Mouse (Mus musculus) lung, embryonic 14.5 days (tissue): Measurements from ENCODE around the gene Cfap70. TPM values are rescaled to one million over a fixed set of nuclear protein-coding genes. Genes with fewer than 3 reads are reported as not detected.

Experiments
- ATAC-seq: fragments of 200-750 bp; cut with Nextera tagmentation; 2 replicates; pipeline ENCODE4 v1.8.0; 2017; ENCODE audit warnings: mild to moderate bottlenecking, moderate TSS enrichment, moderate library complexity; ENCODE audit not compliant: insufficient read depth
- DNase-seq: peaks from one replicate; pipeline ENCODE4 v3.0.0-alpha.2; 2015
- H3K27ac ChIP-seq: fragments of 300-500 bp; sonication (generic); 2 replicates; pipeline ENCODE4 v1.5.1; 2014; ENCODE audit warnings: low read depth, mild to moderate bottlenecking, moderate library complexity
- H3K27me3 ChIP-seq: fragments of 300-500 bp; sonication (generic); 2 replicates; pipeline ENCODE4 v1.6.1; 2014; ENCODE audit warnings: low read length, control low read depth; ENCODE audit not compliant: insufficient read depth
- H3K36me3 ChIP-seq: fragments of 300-500 bp; sonication (generic); 2 replicates; pipeline ENCODE4 v1.6.1; 2014; ENCODE audit warnings: control low read depth; ENCODE audit not compliant: insufficient read depth
- H3K4me1 ChIP-seq: fragments of 300-500 bp; sonication (generic); 2 replicates; pipeline ENCODE4 v1.6.1; 2014; ENCODE audit warnings: antibody characterized with exemption, control low read depth; ENCODE audit not compliant: insufficient read depth
- H3K4me2 ChIP-seq: fragments of 300-500 bp; sonication (generic); 2 replicates; pipeline ENCODE4 v1.6.1; 2014; ENCODE audit warnings: mild to moderate bottlenecking
- H3K4me3 ChIP-seq: fragments of 300-500 bp; sonication (generic); 2 replicates; pipeline ENCODE4 v1.5.1; 2014; ENCODE audit warnings: low read depth, low read length
- H3K9ac ChIP-seq: fragments of 300-500 bp; sonication (generic); 2 replicates; pipeline ENCODE4 v1.6.1; 2014
- H3K9me3 ChIP-seq: fragments of 300-500 bp; sonication (generic); 2 replicates; pipeline ENCODE4 v1.6.1; 2016; ENCODE audit warnings: low read depth, low read length, control low read depth
- CTCF ChIP-seq: IDR thresholded peaks from 2 replicates; pipeline ENCODE4 v1.5.1; 2016; ENCODE audit warnings: antibody characterized with exemption, low read depth
- WGBS: fragments of 180-500 bp; shearing (Covaris S2); extraction: QIAGEN DNeasy Blood & Tissue Kit; methylation state at CpG from one replicate; pipeline ENCODE4 v1.1.7; 2014; 5-methylcytosine and 5-hydroxymethylcytosine counted together
- polyA plus RNA-seq: library from polyadenylated mRNA; unstranded; fragments of >200 nt; fragmentation: Nextera tagmentation; extraction: Ambion mirVana; gene quantifications from 2 replicates; pipeline ENCODE4 v1.2.1, GENCODE M21; 2014

Cfap70 gene
- polyA plus RNA-seq, 1 experiment from 2014 or later, result 0.82 TPM

DNA sequence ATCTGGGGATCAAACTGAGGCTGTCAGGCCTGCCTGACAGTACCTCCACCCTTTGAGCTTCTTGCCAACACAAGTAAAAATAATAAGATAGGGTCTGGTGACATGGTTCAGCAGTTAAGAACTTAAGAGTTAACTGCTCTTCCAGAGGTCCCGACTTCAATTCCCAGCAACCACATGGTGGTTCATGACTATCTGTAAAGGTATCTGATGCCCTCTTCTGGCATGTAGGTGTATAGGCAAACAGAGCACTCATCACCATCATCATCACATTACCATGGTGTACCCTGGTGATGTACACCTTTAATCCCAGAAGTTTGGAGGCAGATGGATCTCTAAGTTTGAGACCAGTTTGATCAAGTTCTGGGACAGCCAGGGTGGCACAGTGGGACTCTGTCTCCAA is 23.4 kb downstream of the Cfap70 start:
- Histone ChIP-seq H3K4me2 (no peak overlapping the region), H3K9ac (no peak overlapping the region), H3K4me1 (no peaks in the 10 kb centered on the region), H3K36me3 (no peaks in the 10 kb centered on the region), H3K27me3 (no peaks in the 10 kb centered on the region), H3K9me3 (no peaks in the 10 kb centered on the region), H3K4me3 (no peak overlapping the region), H3K27ac (no peak overlapping the region)
- DNase-seq (no peak), ATAC-seq (no peak)
- TF ChIP-seq CTCF, result no peak
- WGBS, result 26% methylated on average over 1 of the region's 1 CpGs

DNA sequence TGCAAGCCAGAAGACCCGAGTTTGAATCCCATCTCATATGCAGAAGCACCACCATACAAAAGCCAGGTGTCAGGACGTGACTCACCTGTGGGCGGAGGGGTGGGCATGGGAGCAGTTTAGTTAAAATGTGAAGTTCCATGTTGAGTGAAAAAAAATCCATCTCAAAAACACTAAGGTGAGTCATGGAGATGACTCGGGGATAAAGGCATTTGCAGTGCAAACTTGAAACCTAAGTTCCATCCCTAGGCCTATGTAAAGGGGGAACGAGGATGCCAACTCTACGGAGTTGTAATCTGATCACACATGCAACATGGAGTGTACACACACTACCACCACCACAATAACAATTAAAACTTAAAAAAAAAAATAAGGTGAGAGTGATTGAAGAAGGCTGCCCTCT is 29.0 kb downstream of the Cfap70 start:
- TF ChIP-seq CTCF, result no peak
- 87% methylated on average over 6 of the region's 6 CpGs for WGBS
- H3K9me3 ChIP-seq, result no peaks in the 10 kb centered on the region
- no peak overlapping the region for H3K9ac ChIP-seq
- no peak overlapping the region for H3K4me2 ChIP-seq
- no peaks in the 10 kb centered on the region for H3K4me1 ChIP-seq
- no peaks in the 10 kb centered on the region for H3K36me3 ChIP-seq
- no peak overlapping the region for H3K27ac ChIP-seq
- no peaks in the 10 kb centered on the region for H3K27me3 ChIP-seq
- DNase-seq, result no peak
- no peak for ATAC-seq
- no peak overlapping the region for H3K4me3 ChIP-seq

- Histone ChIP-seq H3K4me3 (no peak overlapping the region), H3K9me3 (no peaks in the 10 kb centered on the region), H3K27ac (no peak overlapping the region), H3K36me3 (no peaks in the 10 kb centered on the region), H3K27me3 (no peaks in the 10 kb centered on the region), H3K9ac (no peak overlapping the region), H3K4me2 (no peak overlapping the region), H3K4me1 (no peaks in the 10 kb centered on the region)
- peak; percentile 42 for DNase-seq
- ATAC-seq, result no peak
- WGBS, result 61% methylated on average over 7 of the region's 7 CpGs
- no peak for TF ChIP-seq CTCF
Measured at GRCm38 (mm10) chr14:20422257-20422656, 29.8 kb downstream of the Cfap70 start.

DNA sequence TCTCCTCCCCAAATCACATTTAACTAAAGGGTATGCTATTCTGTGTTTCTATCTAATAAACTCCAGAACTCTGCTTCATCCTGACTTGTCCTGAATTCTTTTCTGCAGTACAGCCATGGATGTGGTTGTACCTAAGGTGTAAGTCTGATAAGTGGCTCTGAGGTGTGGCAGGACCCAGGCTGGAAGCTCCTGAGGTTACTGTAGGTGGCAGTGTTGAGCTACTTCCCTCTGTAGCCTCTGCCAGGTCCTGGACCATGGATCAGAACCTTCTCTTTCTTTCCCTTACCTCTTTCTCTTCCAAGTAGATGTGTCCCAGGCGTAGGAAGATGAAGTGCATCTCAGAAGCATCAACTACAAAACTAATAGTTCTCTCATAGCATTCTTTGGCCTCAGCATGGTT is 52.0 kb downstream of the Cfap70 start:
- TF ChIP-seq CTCF, result peak; percentile 60
- no peak overlapping the region for H3K4me2 ChIP-seq
- no peaks in the 10 kb centered on the region for H3K36me3 ChIP-seq
- H3K27me3 ChIP-seq, result no peaks in the 10 kb centered on the region
- H3K4me1 ChIP-seq, result no peaks in the 10 kb centered on the region
- no peak overlapping the region for H3K27ac ChIP-seq
- no peaks in the 10 kb centered on the region for H3K9me3 ChIP-seq
- DNase-seq, result peak; percentile 62
- ATAC-seq, result no peak
- H3K9ac ChIP-seq, result no peak overlapping the region
- H3K4me3 ChIP-seq, result no peak overlapping the region
- whole genome bisulfite sequencing, result 40% methylated on average over 1 of the region's 1 CpGs

DNA sequence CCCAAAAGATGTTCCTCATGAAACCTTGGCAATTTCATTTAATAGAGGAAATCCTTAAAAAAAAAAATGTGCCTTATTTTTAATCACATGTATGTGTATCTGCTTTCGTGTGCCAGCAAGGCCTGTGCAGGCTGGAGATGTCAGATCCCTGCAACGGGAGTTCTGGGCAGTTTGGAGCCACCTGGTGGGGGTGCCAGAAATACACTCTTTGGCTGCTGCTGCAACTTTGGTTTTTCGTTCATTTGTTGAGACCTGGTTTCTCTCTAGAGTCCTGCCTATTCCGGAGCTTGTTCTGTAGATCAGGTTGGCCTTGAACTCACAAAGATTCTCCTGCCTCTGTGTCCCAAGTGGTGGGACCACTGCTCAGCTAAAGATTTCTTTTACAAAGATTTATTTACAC is 53.2 kb downstream of the Cfap70 start:
- Histone ChIP-seq H3K9ac (no peak overlapping the region), H3K27ac (no peak overlapping the region), H3K4me3 (no peak overlapping the region), H3K36me3 (no peaks in the 10 kb centered on the region), H3K4me1 (peaks cover 3% of the 10 kb centered on the region; the same call in 1 of the 2 replicates), H3K4me2 (no peak overlapping the region), H3K27me3 (no peaks in the 10 kb centered on the region), H3K9me3 (no peaks in the 10 kb centered on the region)
- ATAC-seq (no peak), DNase-seq (peak; percentile 64)
- WGBS, result 37% methylated on average over 4 of the region's 4 CpGs
- TF ChIP-seq CTCF, result peak; percentile 49

- Histone ChIP-seq H3K36me3 (no peaks in the 10 kb centered on the region), H3K4me2 (no peak overlapping the region), H3K27me3 (no peaks in the 10 kb centered on the region), H3K27ac (no peak overlapping the region), H3K9ac (no peak overlapping the region), H3K4me3 (no peak overlapping the region), H3K9me3 (no peaks in the 10 kb centered on the region), H3K4me1 (peaks cover 3% of the 10 kb centered on the region; the same call in 1 of the 2 replicates)
- DNase-seq (no peak), ATAC-seq (no peak)
- 80% methylated on average over 9 of the region's 9 CpGs for WGBS
- no peak for TF ChIP-seq CTCF
Measured at GRCm38 (mm10) chr14:20397220-20397619, 54.8 kb downstream of the Cfap70 start.

- Histone ChIP-seq H3K4me3 (peak within 1 kb of the TSS; percentile 58), H3K9ac (peak within 1 kb of the TSS; percentile 80), H3K27me3 (no peaks in the 10 kb centered on the region), H3K4me1 (peaks cover 3% of the 10 kb centered on the region; the same call in 1 of the 2 replicates), H3K9me3 (no peaks in the 10 kb centered on the region), H3K4me2 (peak within 1 kb of the TSS; percentile 75), H3K36me3 (peaks cover 25% of the 10 kb centered on the region), H3K27ac (peak within 1 kb of the TSS; percentile 91)
- under 1% methylated on average over 68 of the region's 68 CpGs for WGBS
- peak; percentile 78 for TF ChIP-seq CTCF
- DNase-seq (peak; percentile 99), ATAC-seq (peak; percentile 96)
Measured at GRCm38 (mm10) chr14:20393205-20393913, 58.7 kb downstream of the Cfap70 start, which contains the start of gene Mrps16. Gene Mrps16 (minus strand): TSS chr14:20393634.
